Mouse (Mus musculus) 3T3-L1 (cell line): ENCODE measurements at regions not wholly inside any gene's neighbourhood (a gene's known extent, or its start where the extent isn't known, plus 50 kb on each side); places are given as distances from the start of the nearest gene placed in this dataset.

Experiments used
- DNase-seq: peaks from one replicate; pipeline ENCODE4 v3.0.0-alpha.2; 2015; ENCODE audit warnings: low read depth, low spot score

DNA sequence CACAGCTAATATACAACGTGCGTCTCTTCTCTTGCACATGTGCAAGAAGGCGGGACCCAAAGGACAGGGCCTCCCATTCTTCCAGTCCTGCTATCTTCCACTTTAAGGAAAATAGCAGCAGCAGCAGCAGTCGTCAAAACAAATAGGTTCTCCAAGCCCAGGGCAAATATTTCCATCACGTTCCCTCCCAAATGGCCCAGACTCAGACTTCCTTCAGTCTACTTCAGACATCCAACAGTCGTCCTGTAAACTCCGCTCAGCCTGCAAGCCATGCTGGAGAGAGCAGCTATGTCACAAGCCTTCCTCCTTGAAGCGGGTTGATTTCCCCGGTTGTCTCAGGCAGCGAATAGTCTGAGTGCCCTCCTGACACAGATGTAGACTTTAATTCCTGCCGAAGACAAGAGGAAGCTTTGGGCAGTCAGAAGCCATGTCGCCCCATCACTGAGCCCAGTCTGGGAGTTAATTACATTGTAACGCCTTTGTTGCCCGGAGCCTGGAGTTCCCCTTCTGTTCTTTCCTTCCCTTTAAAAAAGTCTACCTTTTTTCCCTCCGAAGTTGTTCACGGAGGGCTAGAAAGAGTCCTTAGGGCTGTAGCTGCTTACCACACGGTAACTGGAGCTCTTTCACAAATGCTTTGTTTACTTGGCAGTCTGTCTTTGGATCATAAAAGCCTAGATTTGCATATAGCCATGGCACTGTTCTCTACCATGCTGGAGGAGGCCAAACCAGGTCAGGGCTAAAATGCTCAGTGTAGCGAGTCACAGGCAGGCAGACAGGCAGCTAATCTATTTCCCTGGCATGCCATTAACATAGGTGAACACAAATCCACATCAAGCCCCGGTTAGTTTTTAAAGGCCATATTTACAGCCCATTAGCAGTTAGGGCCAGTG, 236.7 kb downstream of the Gm10260 start:
- DNase-seq: no peak

GRCm38 (mm10) chr13:97520988-97521547, 239.4 kb downstream of the Gm10260 start:
- DNase-seq: no peak

DNA sequence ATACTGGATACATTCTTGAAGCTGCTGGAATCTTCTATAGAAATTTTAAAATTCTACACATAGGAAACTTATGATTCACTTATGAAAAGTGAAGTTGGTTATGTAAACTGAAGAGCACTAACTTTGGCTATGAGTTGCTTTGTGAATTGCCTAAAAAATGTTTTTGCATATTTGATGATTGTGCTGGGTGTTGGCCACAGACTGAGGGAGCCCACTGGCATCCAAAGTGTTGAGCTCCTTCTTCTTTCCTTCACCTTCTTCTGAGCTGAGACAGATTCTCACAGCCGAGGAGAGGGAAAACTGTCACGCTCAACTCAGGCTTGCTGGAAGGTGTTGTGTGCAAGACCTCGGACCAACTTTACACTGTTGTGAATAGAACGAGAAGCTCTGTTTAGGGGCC, 243.7 kb downstream of the Gm10260 start:
- DNase-seq: no peak

DNA sequence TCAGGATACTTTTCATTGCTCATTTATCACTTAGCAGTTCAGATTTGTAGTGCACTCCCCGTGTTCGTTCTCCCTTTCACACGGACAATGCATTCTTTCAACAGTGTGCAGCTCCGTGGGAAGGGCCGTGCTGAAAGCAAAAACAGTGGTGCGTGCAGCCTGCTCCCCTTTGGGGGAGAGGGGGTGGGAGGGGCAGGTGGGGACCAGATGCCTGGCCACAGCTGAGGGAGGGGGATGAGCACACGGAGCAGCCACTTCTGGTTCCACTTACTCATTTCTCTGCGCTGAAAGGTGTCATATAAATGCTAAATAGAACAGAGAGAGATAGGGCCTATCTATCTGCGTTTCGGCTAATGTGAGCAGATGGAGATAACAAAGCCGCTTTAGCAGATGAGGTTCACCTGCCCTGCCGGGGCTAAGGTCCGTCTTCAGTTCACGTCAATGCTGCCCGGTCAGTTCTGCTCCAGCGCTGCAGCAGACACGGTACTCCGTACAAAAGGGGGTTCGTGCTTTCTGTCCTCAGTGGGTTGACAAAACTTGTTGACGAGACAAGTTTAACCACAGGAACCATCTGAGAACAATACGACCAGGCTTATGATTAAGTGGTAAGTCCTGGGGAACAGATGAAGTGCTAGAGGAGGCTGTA, 245.9 kb downstream of the Gm10260 start:
- no peak for DNase-seq

DNA sequence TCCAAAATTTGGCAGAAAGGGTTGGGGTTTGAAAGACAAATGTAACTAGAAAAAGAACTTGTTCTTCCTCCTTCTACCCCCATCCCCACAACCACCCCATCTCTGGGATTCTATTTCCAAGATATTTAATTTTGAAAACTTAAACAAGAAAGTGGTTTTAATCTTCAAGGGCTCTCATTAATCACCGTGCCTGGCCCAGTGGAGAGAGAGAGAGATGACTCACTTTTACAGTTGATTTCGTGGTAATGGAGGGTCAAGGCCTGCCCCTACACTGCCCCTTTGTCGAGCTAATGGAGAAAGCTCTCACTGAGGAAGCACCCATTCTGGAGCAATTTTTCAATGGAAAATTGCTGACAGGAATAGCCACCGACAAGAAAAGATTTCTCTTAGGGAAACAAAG, 247.9 kb downstream of the Gm10260 start:
- peak; percentile 71 for DNase-seq

- peak; percentile 71 for DNase-seq
These were observed 249.8 kb downstream of the Gm10260 start for GRCm38 (mm10) chr13:97510431-97511261.

DNA sequence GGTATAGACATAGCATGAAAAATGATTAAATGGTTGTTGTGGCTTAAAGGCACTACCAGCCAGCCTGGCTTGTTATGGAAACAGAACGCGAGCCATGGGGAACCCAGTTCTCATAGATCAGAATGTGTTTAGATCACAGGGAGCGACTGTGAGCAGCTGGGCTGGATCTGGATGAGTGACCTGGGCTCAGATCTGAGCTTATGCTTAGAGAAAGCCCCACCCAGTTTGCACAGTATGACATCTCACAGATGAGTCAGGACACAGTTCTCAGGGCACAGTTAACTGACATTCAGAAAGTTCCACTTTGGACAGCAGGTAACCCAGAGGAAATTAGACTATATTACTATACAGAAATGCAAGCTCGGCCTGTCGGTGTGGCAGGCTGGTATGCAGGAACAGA, 255.5 kb downstream of the Gm10260 start:
- DNase-seq: no peak

DNA sequence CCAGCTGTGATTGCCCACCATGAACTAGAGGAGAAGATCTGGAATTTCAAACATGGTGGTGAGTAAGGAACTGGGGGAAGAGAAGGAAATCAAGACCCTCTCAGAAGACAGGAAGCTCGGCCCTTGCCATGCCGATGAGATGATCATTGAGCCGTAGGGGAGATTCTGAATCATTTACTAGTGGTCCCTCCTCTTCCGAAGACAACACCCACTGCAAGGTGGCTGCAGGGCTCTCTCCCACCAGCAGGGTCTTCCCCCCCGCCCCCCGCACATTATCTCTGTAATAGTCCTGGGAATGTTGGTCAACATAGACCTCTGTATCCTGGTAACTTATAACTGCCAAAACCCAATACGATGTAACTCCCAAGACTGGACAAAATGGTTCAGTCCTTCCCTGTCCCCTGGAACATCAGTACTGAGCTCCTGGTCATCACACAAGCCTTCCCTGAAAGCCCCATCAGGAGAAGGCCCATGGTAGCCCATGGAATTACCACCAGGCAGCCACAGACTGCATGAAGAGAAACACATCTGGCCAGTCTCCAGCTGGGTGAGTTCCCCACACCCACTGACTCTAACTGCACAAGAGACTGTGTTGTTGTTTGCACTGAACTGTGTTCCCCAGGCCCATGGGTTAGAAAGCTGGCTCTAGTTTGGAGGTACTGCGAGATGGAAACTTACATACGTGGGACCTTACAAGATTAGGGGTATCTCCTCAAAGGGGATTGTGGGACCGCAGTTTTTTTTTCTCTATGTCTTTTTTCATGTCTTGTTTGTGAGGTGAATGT, 256.3 kb downstream of the Gm10260 start:
- no peak for DNase-seq

DNA sequence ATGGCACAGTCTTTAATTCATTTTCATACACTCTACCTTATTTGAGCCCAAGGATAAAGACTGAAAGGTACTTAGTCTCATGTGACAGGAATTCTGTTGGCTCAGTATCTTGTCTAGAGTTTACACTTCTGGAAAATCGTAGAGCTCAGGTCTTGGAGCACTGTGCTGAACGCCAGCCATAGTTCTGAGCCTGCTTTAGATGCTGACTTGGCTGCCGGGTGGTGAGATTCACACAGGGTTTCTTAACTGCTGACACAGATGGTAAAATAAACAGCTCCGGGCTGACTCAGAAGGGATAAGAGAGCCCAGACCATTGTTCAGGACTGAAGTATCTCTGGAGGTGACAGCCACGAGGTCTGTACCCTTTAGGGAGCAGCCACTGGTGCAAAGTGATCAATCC, 257.0 kb downstream of the Gm10260 start:
- DNase-seq: peak; percentile 59

- DNase-seq: no peak
These were observed 259.2 kb downstream of the Enc1 start for GRCm38 (mm10) chr13:97500155-97500554.

DNA sequence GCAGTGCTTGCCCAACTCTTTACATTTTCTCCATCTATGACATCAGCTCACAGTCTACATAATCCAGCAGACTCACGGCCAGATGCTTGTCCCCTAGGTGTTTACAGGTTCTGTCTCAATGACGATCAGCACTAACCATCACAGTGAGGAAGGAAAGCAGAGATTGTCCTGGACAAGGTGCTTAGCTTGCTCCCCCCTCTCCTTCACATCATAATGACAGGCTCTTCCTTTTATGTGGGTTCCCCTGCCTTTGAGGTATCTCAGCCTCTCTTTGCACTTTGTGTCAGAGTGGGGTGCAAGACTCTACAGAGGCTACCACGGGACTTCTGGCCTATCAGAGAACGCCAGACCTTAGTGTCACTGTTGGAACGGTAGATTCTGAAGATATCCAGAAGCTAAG, 258.1 kb downstream of the Enc1 start:
- DNase-seq: no peak

- DNase-seq: no peak
These were observed 257.0 kb downstream of the Enc1 start for GRCm38 (mm10) chr13:97497928-97498327.

GRCm38 (mm10) chr13:97494770-97495169, 253.9 kb downstream of the Enc1 start:
- no peak for DNase-seq

GRCm38 (mm10) chr13:97493836-97494235, 252.9 kb downstream of the Enc1 start:
- no peak for DNase-seq

DNA sequence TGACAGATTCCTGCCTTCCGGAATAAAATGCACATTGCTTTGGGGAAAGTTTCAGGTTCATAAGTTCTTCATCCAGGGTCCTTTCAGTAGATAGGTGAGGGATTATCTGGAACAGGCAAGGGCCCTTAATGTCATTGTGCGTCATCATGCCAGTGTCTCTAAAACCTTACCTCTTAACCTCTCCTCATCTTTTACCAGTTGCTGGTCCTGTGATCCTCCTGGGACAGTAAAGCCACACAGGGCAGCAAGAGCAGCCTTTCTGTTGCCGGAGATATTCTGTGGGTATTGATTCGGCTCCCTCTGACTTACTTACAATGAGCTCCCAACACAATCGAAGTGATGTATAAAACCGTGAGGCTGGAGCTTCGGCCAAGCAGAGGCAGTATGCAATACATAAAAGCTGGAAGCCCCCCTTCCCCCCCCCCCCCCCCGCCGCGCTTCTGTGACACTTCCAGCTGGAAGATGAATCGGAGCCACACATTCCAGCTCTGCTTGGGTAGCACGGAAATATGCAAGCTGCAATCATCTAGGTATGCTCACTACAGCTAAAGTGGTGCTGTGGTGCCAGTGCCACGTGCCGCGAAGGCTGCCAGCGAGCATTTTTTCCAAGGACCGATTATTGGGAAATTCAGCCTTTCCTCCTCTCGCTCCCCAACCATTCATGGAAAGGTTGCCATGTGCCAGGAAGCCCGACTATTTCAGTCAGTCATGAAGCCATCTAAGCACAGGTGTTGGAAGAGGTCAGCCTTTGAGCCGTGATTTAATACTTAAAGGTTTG, 252.2 kb downstream of the Enc1 start:
- no peak for DNase-seq

GRCm38 (mm10) chr13:97491865-97492847, 251.3 kb downstream of the Enc1 start:
- DNase-seq: no peak

DNA sequence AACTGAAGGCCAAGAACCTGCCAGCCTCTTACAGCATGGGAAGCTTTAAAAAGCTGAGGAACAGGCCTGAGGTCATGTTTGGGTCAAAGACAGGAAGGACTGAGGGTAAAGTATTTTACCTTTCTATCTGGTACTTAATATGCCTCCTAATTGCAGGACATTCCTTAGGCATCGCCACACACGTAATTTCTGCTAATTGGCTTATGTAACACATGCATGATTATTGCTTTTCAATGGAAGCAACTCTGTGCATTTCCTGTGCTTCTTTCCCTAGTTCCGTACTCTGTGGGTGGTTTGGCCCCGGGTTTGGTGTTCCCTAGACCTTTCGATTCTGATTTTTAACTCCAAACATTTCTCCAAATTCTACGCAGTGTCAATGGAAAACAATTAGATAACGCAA, 249.2 kb downstream of the Enc1 start:
- no peak for DNase-seq

- no peak for DNase-seq
These were observed 248.8 kb downstream of the Enc1 start for GRCm38 (mm10) chr13:97489721-97490120.

DNA sequence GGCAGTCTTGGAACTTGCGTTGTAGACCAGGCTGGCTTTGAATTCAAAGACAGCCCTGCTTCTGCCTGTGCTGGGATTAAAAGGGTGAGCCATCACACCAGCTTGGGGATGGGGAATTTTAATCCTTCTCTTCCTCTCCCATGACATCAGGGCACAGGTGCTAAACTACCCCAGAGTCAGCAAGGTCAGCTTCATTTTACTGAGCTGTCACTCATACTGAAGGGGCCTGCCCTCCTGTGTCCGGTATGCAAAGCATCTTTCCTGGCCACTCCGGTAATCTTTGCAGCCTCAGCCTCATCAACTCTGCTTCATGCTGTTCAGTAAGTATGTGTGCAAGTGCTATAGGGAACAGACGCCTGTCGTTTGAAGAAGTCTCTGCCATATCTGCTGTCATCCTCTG, 248.1 kb downstream of the Enc1 start:
- no peak for DNase-seq
